Mouse (Mus musculus): ENCODE results near the gene Triml1. TPM values are rescaled to one million over a fixed set of nuclear protein-coding genes. Genes with fewer than 3 reads are reported as not detected.
A peak's percentile ranks its signal among the peaks of the same experiment; 100 is the strongest.

The Triml1 gene
- not detected for total RNA-seq (2021)

GRCm38 (mm10) chr8:43141386-43141785 is at the start of gene Triml1:
Gene Triml1 (minus strand): TSS chr8:43141486.
- intact Hi-C loops (cut with DNase I): no loop called here
- no peak for DNase-seq (ENCODE audit: low spot score in 2 of 2)

- no peak for DNase-seq (ENCODE audit: low spot score in 2 of 2)
- intact Hi-C loops (cut with DNase I): no loop called here
Observed at GRCm38 (mm10) chr8:43182281-43182680, 41.0 kb upstream of the Triml1 start.

- intact Hi-C loops (cut with DNase I): no loop called here
- DNase-seq (ENCODE audit: low spot score in 2 of 2): no peak
Observed at GRCm38 (mm10) chr8:43180054-43180690, 38.9 kb upstream of the Triml1 start, which contains the start of gene Triml2. Gene Triml2 (plus strand): TSS chr8:43180541.

GRCm38 (mm10) chr8:43179189-43179588 is 37.9 kb upstream of the Triml1 start:
- intact Hi-C loops (cut with DNase I): no loop called here
- DNase-seq (ENCODE audit: low spot score in 2 of 2): peak in 1 of 2 experiments; percentile 27

- intact Hi-C loops (cut with DNase I): no loop called here
- peak in 1 of 2 experiments; percentile 2 for DNase-seq (ENCODE audit: low spot score in 2 of 2)
Observed at GRCm38 (mm10) chr8:43178263-43178662, 37.0 kb upstream of the Triml1 start.

GRCm38 (mm10) chr8:43176766-43177486 is 35.6 kb upstream of the Triml1 start:
- DNase-seq (ENCODE audit: low spot score in 2 of 2): no peak
- intact Hi-C loops (cut with DNase I): no loop called here

- peak in 1 of 2 experiments; percentile 5 for DNase-seq (ENCODE audit: low spot score in 2 of 2)
- intact Hi-C loops (cut with DNase I): no loop called here
Observed at GRCm38 (mm10) chr8:43169249-43169755, 28.0 kb upstream of the Triml1 start.

- peak in 1 of 2 experiments; percentile 56 for DNase-seq (ENCODE audit: low spot score in 2 of 2)
- intact Hi-C loops (cut with DNase I): no loop called here
Observed at GRCm38 (mm10) chr8:43168083-43168482, 26.8 kb upstream of the Triml1 start.

- intact Hi-C loops (cut with DNase I): no loop called here
- DNase-seq (ENCODE audit: low spot score in 2 of 2): no peak
Observed at GRCm38 (mm10) chr8:43164453-43164852, 23.2 kb upstream of the Triml1 start.

GRCm38 (mm10) chr8:43163255-43163654 is 22.0 kb upstream of the Triml1 start:
- intact Hi-C loops (cut with DNase I): no loop called here
- DNase-seq (ENCODE audit: low spot score in 2 of 2): no peak

GRCm38 (mm10) chr8:43149307-43149706 is 8.0 kb upstream of the Triml1 start:
- intact Hi-C loops (cut with DNase I): no loop called here
- DNase-seq (ENCODE audit: low spot score in 2 of 2): no peak

GRCm38 (mm10) chr8:43111205-43111827 is 30.0 kb downstream of the Triml1 start:
- no peak for DNase-seq (ENCODE audit: low spot score in 2 of 2)
- intact Hi-C loops (cut with DNase I): no loop called here

Other genes with a start within 250 kb of the Triml1 start
- not detected for gene Triml2, start 39.1 kb upstream of the Triml1 start, total RNA-seq (2021)
- not detected for gene Zfp42, start 165.5 kb upstream of the Triml1 start, total RNA-seq (2021)

All from left cerebral cortex, postnatal 25 days (tissue).